Mouse (Mus musculus) stomach, embryonic 16.5 days (tissue): ENCODE measurements around the gene Olfr56. TPM values are rescaled to one million over a fixed set of nuclear protein-coding genes. Genes with fewer than 3 reads are reported as not detected.
"Not testable (repeated sequence)": the region's sequence is repeated elsewhere in the genome, so short reads cannot be mapped to it uniquely, and the experiment has no call there.

Source experiments
- ATAC-seq: fragments of 200-750 bp; cut with Nextera tagmentation; 2 replicates; pipeline ENCODE4 v1.8.0; 2017; ENCODE audit warnings: moderate number of reproducible peaks, moderate TSS enrichment; ENCODE audit not compliant: insufficient read depth, low FRiP score
- H3K27ac ChIP-seq: fragments of 300-500 bp; sonication (generic); 2 replicates; pipeline ENCODE4 v1.5.1; 2014; ENCODE audit warnings: low read length
- H3K27me3 ChIP-seq: fragments of 300-500 bp; sonication (generic); 2 replicates; pipeline ENCODE4 v1.6.1; 2014; ENCODE audit warnings: low read length, control low read depth, mixed read lengths; ENCODE audit not compliant: control insufficient read depth, insufficient read depth
- H3K36me3 ChIP-seq: fragments of 300-500 bp; sonication (generic); 2 replicates; pipeline ENCODE4 v1.6.1; 2014; ENCODE audit warnings: low read length; ENCODE audit not compliant: control insufficient read depth, insufficient read depth
- H3K4me1 ChIP-seq: fragments of 300-500 bp; sonication (generic); 2 replicates; pipeline ENCODE4 v1.6.1; 2014; ENCODE audit warnings: low read length, control low read depth, mixed read lengths; ENCODE audit not compliant: control insufficient read depth, insufficient read depth
- H3K4me2 ChIP-seq: fragments of 300-500 bp; sonication (generic); 2 replicates; pipeline ENCODE4 v1.6.1; 2014; ENCODE audit warnings: low read depth, low read length, mixed read lengths
- H3K4me3 ChIP-seq: fragments of 300-500 bp; sonication (generic); replicated peaks from 2 replicates; pipeline ENCODE4 v1.5.1; 2014; ENCODE audit warnings: mild to moderate bottlenecking, low read length
- H3K9ac ChIP-seq: fragments of 300-500 bp; sonication (generic); 2 replicates; pipeline ENCODE4 v1.6.1; 2014; ENCODE audit warnings: low read length
- H3K9me3 ChIP-seq: fragments of 300-500 bp; sonication (generic); replicated peaks from 2 replicates; pipeline ENCODE4 v1.6.1; 2016; ENCODE audit warnings: low read length, control low read depth; ENCODE audit not compliant: control insufficient read depth
- WGBS: fragments of 180-500 bp; shearing (Covaris S2); extraction: QIAGEN DNeasy Blood & Tissue Kit; methylation state at CpG from one replicate; pipeline ENCODE4 v1.1.7; 2014; 5-methylcytosine and 5-hydroxymethylcytosine counted together
- polyA plus RNA-seq: library from polyadenylated mRNA; unstranded; fragments of >200 nt; fragmentation: Nextera tagmentation; extraction: Ambion mirVana; gene quantifications from 2 replicates; pipeline ENCODE4 v1.2.1, GENCODE M21; 2015

Olfr56 gene
- polyA plus RNA-seq, 1 experiment from 2014 or later: not detected

GRCm38 (mm10) chr11:48982848-48983247, 4.2 kb downstream of the Olfr56 start:
- WGBS: no CpG with 5 or more reads among the region's 3 CpGs
- not testable (repeated sequence) for H3K4me3 ChIP-seq, H3K4me1 ChIP-seq, H3K36me3 ChIP-seq, H3K27me3 ChIP-seq, H3K27ac ChIP-seq, H3K9me3 ChIP-seq, H3K9ac ChIP-seq, H3K4me2 ChIP-seq, ATAC-seq

DNA sequence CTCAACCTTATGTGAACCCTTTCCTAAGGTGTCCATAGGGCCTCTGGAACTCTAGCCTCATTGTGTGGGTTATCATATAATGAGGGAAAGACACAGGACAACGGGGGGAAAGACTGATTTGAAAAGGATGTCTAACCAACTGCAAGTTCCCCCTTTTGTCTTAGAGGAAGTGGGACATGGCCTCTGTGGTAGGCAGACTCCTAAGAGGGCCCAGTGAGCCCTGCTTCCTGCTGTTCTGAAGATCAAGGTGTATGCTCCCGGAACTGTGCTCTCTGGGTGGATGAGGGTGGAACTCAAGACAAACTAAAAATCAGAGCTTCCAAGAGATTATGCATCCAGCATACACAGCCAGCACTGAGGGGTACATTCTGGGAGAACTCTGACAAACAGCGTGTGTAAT, 9.5 kb downstream of the Olfr56 start:
- not testable (repeated sequence) for ATAC-seq, H3K36me3 ChIP-seq, H3K4me1 ChIP-seq, H3K4me2 ChIP-seq, H3K27ac ChIP-seq, H3K4me3 ChIP-seq, H3K9ac ChIP-seq, H3K27me3 ChIP-seq, H3K9me3 ChIP-seq
- 73% methylated on average over 2 of the region's 3 CpGs for WGBS

DNA sequence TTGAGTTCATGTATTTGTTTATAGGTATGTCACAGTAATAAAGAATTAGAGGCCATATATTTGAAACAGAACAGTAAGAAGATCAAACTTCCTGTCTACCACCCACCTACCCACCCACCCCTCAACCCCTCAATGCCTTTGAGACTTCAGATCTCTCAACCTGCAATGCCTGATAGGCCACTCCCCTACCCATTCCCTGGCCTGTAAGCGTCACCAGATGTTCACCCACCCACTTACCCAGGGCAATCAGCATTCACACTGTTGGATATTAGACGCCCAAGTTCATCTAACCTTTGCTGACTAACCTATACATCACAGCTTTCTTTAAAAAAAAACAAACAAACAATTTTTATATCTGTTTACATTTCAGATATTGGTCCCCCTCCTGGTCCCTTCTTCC, 11.3 kb downstream of the Olfr56 start:
- WGBS: 64% methylated on average over 2 of the region's 2 CpGs

DNA sequence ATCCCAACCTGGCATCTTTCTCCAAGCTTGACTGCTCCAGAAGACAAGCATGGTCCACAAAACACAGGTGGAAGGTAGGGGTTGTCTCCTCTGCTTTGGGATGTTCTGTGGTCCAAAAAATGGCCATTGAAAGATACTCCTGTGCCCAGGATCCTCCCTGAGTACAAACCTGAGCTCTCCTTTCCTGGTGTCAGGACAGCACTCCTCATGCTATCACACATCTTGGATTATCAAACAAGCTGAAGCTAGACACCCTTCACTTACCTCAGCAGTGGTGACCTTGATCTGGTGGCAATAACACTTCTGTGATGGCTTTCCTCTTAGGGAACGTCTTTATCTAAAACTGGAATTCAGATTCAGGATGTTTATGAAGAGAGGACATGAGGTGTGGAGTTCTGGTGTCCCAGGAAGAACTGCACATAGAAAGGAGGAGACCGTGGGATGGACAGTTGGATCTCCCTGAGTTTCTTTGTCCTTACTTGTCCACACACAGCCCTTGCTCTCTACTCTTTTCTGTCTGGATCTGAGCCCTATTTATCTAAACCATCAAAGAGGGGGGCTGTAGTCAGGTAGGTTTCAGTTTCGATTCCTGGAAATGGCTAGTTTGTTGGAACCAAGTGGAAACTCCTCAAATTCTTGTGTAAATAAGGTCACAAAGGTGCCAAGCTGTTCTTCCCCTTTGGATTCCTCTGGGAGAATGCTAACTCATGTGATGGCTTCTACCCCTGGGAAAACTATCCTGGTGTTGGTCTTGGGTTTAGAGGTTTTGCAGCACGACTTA, 13.2 kb downstream of the Olfr56 start, which contains the start of gene Gm12185:
Gm12185 (minus strand) TSS at position 487 of the 781 bp plus-strand sequence.
- H3K4me1 ChIP-seq, H3K9me3 ChIP-seq, H3K27me3 ChIP-seq, ATAC-seq, H3K4me3 ChIP-seq, H3K4me2 ChIP-seq, H3K27ac ChIP-seq, H3K36me3 ChIP-seq, H3K9ac ChIP-seq: not testable (repeated sequence)
- WGBS: 47% methylated on average over 4 of the region's 4 CpGs

More for the DNA sequence above, 11.3 kb downstream of the Olfr56 start:
- not testable (repeated sequence) for H3K27ac ChIP-seq, H3K4me2 ChIP-seq, H3K9ac ChIP-seq, H3K27me3 ChIP-seq, H3K36me3 ChIP-seq, H3K9me3 ChIP-seq, H3K4me3 ChIP-seq, ATAC-seq, H3K4me1 ChIP-seq

DNA sequence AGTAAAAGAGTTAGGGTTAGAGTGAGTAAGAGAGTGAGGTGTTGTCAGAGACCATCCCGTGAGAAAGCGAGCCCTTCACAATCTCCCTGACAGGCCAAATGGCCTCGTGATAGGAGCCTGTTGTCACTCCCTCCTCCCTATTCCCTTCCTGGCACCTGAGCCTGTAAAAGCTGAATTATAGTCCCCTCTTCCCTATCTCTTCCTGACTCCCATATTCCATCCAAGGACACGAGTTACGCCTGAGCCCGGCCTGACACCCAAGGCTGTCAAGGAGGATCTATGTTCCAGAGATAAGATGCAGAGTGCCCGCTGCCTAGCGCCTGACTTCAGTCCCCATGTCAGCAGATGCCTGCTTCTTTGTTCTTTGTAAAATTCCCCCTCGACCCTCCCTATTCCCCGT, 14.6 kb downstream of the Olfr56 start:
- not testable (repeated sequence) for ATAC-seq, H3K27ac ChIP-seq, H3K9me3 ChIP-seq, H3K4me1 ChIP-seq, H3K4me2 ChIP-seq, H3K36me3 ChIP-seq, H3K4me3 ChIP-seq, H3K9ac ChIP-seq, H3K27me3 ChIP-seq
- 35% methylated on average over 10 of the region's 10 CpGs for WGBS

GRCm38 (mm10) chr11:48994018-48994417, 15.3 kb downstream of the Olfr56 start, which contains the start of gene Tgtp1:
Gene Tgtp1 (minus strand): TSS chr11:48994172.
- H3K27ac ChIP-seq, H3K4me2 ChIP-seq, H3K4me3 ChIP-seq, H3K9me3 ChIP-seq, H3K27me3 ChIP-seq, H3K9ac ChIP-seq, H3K4me1 ChIP-seq, H3K36me3 ChIP-seq, ATAC-seq: not testable (repeated sequence)
- WGBS: 21% methylated on average over 2 of the region's 2 CpGs

GRCm38 (mm10) chr11:49000411-49000810, 21.7 kb downstream of the Olfr56 start:
- H3K27me3 ChIP-seq, H3K27ac ChIP-seq, H3K36me3 ChIP-seq, H3K9me3 ChIP-seq, ATAC-seq, H3K4me3 ChIP-seq, H3K4me1 ChIP-seq, H3K4me2 ChIP-seq, H3K9ac ChIP-seq: not testable (repeated sequence)
- whole genome bisulfite sequencing: 81% methylated on average over 1 of the region's 1 CpGs

DNA sequence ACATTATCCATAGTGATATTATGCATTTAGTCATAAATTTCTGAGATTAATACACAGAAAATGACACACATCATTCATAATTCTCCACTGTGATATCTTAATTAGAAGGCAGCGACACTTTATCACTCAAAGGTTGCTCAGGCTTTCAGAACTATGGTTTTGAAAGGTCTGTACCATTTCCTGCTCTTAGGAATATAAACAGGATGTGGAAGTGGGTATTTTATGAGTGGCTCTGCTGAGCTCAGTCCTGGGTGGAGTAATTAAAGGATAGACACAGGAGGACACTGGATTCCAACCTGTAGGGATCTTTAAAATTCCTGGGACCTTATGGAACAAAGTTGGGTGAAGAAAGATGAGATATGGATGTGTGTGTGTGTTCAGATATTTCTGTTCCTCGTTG, 27.6 kb downstream of the Olfr56 start:
- not testable (repeated sequence) for H3K4me1 ChIP-seq, H3K9ac ChIP-seq, H3K4me2 ChIP-seq, ATAC-seq, H3K4me3 ChIP-seq, H3K27me3 ChIP-seq, H3K36me3 ChIP-seq, H3K27ac ChIP-seq, H3K9me3 ChIP-seq
- 65% methylated on average over 2 of the region's 2 CpGs for WGBS

DNA sequence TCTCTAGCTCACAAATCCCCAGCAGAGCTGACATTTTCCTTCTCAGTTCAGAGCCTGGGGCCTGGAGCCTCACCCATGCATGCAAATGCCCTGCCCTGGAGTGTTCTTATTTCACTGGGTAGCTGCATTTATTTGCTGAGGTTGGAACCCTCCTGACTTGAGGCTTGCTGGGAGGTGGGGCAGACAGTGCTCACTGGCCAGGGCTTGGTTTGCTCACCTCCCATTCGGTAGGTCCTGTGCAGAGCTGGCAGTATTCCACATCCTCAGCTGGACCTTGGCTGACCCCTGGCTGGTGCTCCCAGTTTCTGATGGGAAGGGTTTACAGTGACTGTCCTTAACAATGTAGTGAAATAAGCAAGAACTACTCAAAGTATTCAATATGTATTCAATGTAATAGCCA, 28.1 kb downstream of the Olfr56 start:
- WGBS: 11% methylated on average over 1 of the region's 1 CpGs
- H3K36me3 ChIP-seq, H3K9me3 ChIP-seq, H3K27me3 ChIP-seq, H3K27ac ChIP-seq, H3K4me2 ChIP-seq, H3K4me1 ChIP-seq, ATAC-seq, H3K9ac ChIP-seq, H3K4me3 ChIP-seq: not testable (repeated sequence)
